Comparison of ENCODE assay signal across 1 mouse cellular context in the genomic region with DNA sequence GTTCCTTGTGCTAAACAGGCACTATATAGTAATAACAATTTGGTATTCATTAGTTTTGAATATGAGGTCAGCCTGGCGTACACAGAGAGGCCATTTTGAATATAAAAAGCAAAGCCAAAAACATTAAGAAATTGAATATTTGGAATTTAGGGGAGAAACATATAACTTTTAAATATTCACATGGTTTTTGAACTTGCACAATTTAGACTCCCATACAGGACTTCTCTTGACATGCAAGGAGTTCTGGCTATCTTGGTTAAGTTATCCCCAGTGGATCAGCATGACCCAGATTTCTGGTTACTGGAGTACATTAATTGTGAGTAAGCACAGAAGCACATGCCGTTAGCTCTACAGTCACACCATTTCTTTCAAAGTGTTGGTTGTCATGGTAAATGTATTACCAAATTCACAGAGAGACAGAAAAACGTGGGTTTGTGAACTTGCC.
A peak's percentile ranks its signal among the peaks of the same experiment; 100 is the strongest.
TF ChIP-seq lines count a peak whose summit lies in the region.

No protein-coding gene starts in this region.

TF ChIP-seq in MEL, 35 proteins besides CTCF, POLR2A, EP300 and RAD21 (continued from another document):
- TF ChIP-seq ZC3H11A (IDR thresholded peaks at IDR 0.05; ENCODE audit: low read depth, low read length), result no peak
- TF ChIP-seq TCF12 (IDR thresholded peaks at IDR 0.05; ENCODE audit: low read depth, low read length), result no peak
- TF ChIP-seq SIN3A (IDR thresholded peaks at IDR 0.05; ENCODE audit: low read length), result no peak
- TF ChIP-seq CHD1 (IDR thresholded peaks at IDR 0.05; ENCODE audit: low read depth, low read length), result peak; percentile 90; the same call in 1 of the 2 replicates
- TF ChIP-seq ZMIZ1 (IDR thresholded peaks at IDR 0.05; ENCODE audit: low read depth, low read length), result no peak
- TF ChIP-seq RCOR1 (IDR thresholded peaks at IDR 0.05; ENCODE audit: low read depth, low read length), result no peak
- TF ChIP-seq MYC (IDR thresholded peaks at IDR 0.05; ENCODE audit: low read depth, low read length), result no peak
